Mouse (Mus musculus): Measurements from ENCODE around the gene Ednrb. TPM values are rescaled to one million over a fixed set of nuclear protein-coding genes. Genes with fewer than 3 reads are reported as not detected.

Gene Ednrb
- polyA plus RNA-seq, 1 experiment: not detected

GRCm38 (mm10) chr14:103850071-103850845, 6.1 kb upstream of the Ednrb start:
- Histone ChIP-seq H3K4me3 (ENCODE audit: insufficient read depth, low read depth, low read length) (no peak overlapping the region), H3K27ac (ENCODE audit: insufficient read depth, low read depth, low read length) (no peak overlapping the region), H3K4me1 (ENCODE audit: control insufficient read depth, insufficient read depth, low read length) (no peaks in the 10 kb centered on the region)
- TF ChIP-seq POLR2A (IDR thresholded peaks at IDR 0.05; ENCODE audit: insufficient read depth, low read depth, low read length) (no peak), CTCF (IDR thresholded peaks at IDR 0.05; ENCODE audit: insufficient read depth, low read depth, low read length) (no peak)
- 62% methylated on average over 7 of the region's 7 CpGs for WGBS

GRCm38 (mm10) chr14:103845716-103846115, 1.5 kb upstream of the Ednrb start:
- TF ChIP-seq CTCF (IDR thresholded peaks at IDR 0.05; ENCODE audit: insufficient read depth, low read depth, low read length) (no peak), POLR2A (IDR thresholded peaks at IDR 0.05; ENCODE audit: insufficient read depth, low read depth, low read length) (no peak)
- peaks cover 12% of the 10 kb centered on the region for H3K4me1 ChIP-seq (ENCODE audit: control insufficient read depth, insufficient read depth, low read length)
- WGBS: 100% methylated on average over 2 of the region's 2 CpGs
- H3K4me3 ChIP-seq (ENCODE audit: insufficient read depth, low read depth, low read length): no peak overlapping the region
- H3K27ac ChIP-seq (ENCODE audit: insufficient read depth, low read depth, low read length): no peak overlapping the region

- no peak overlapping the region for H3K4me3 ChIP-seq (ENCODE audit: insufficient read depth, low read depth, low read length)
- TF ChIP-seq CTCF (IDR thresholded peaks at IDR 0.05; ENCODE audit: insufficient read depth, low read depth, low read length) (no peak), POLR2A (IDR thresholded peaks at IDR 0.05; ENCODE audit: insufficient read depth, low read depth, low read length) (no peak)
- WGBS: 89% methylated on average over 7 of the region's 7 CpGs
- H3K27ac ChIP-seq (ENCODE audit: insufficient read depth, low read depth, low read length): no peak overlapping the region
- peaks cover 12% of the 10 kb centered on the region for H3K4me1 ChIP-seq (ENCODE audit: control insufficient read depth, insufficient read depth, low read length)
These were observed 742 bp upstream of the Ednrb start for GRCm38 (mm10) chr14:103844944-103845343.

GRCm38 (mm10) chr14:103843371-103844001, 716 bp downstream of the Ednrb start:
- Histone ChIP-seq H3K27ac (ENCODE audit: insufficient read depth, low read depth, low read length) (no peak overlapping the region), H3K4me3 (ENCODE audit: insufficient read depth, low read depth, low read length) (peak overlapping the region; percentile 33), H3K4me1 (ENCODE audit: control insufficient read depth, insufficient read depth, low read length) (peaks cover 12% of the 10 kb centered on the region)
- WGBS: under 1% methylated on average over 30 of the region's 30 CpGs
- TF ChIP-seq POLR2A (IDR thresholded peaks at IDR 0.05; ENCODE audit: insufficient read depth, low read depth, low read length): 0 out of 2 replicates have a peak, but pooled peaks have one; percentile 21
- no peak for TF ChIP-seq CTCF (IDR thresholded peaks at IDR 0.05; ENCODE audit: insufficient read depth, low read depth, low read length)

GRCm38 (mm10) chr14:103842896-103843295, 1.3 kb downstream of the Ednrb start:
- TF ChIP-seq POLR2A (IDR thresholded peaks at IDR 0.05; ENCODE audit: insufficient read depth, low read depth, low read length) (no peak), CTCF (IDR thresholded peaks at IDR 0.05; ENCODE audit: insufficient read depth, low read depth, low read length) (no peak)
- no peak overlapping the region for H3K27ac ChIP-seq (ENCODE audit: insufficient read depth, low read depth, low read length)
- peak overlapping the region; percentile 33 for H3K4me3 ChIP-seq (ENCODE audit: insufficient read depth, low read depth, low read length)
- peaks cover 12% of the 10 kb centered on the region for H3K4me1 ChIP-seq (ENCODE audit: control insufficient read depth, insufficient read depth, low read length)
- WGBS: 4% methylated on average over 16 of the region's 16 CpGs

GRCm38 (mm10) chr14:103840436-103840835, 3.8 kb downstream of the Ednrb start:
- Histone ChIP-seq H3K27ac (ENCODE audit: insufficient read depth, low read depth, low read length) (no peak overlapping the region), H3K4me3 (ENCODE audit: insufficient read depth, low read depth, low read length) (no peak overlapping the region), H3K4me1 (ENCODE audit: control insufficient read depth, insufficient read depth, low read length) (peaks cover 12% of the 10 kb centered on the region)
- TF ChIP-seq CTCF (IDR thresholded peaks at IDR 0.05; ENCODE audit: insufficient read depth, low read depth, low read length): no peak
- TF ChIP-seq POLR2A (IDR thresholded peaks at IDR 0.05; ENCODE audit: insufficient read depth, low read depth, low read length): no peak
- WGBS: 65% methylated on average over 2 of the region's 2 CpGs

GRCm38 (mm10) chr14:103838887-103839286, 5.3 kb downstream of the Ednrb start:
- Histone ChIP-seq H3K4me1 (ENCODE audit: control insufficient read depth, insufficient read depth, low read length) (peaks cover 8% of the 10 kb centered on the region), H3K4me3 (ENCODE audit: insufficient read depth, low read depth, low read length) (no peak overlapping the region), H3K27ac (ENCODE audit: insufficient read depth, low read depth, low read length) (no peak overlapping the region)
- TF ChIP-seq CTCF (IDR thresholded peaks at IDR 0.05; ENCODE audit: insufficient read depth, low read depth, low read length) (no peak), POLR2A (IDR thresholded peaks at IDR 0.05; ENCODE audit: insufficient read depth, low read depth, low read length) (no peak)
- WGBS: 88% methylated on average over 5 of the region's 5 CpGs

GRCm38 (mm10) chr14:103834589-103834988, 9.6 kb downstream of the Ednrb start:
- H3K27ac ChIP-seq (ENCODE audit: insufficient read depth, low read depth, low read length): no peak overlapping the region
- no peak overlapping the region for H3K4me3 ChIP-seq (ENCODE audit: insufficient read depth, low read depth, low read length)
- TF ChIP-seq POLR2A (IDR thresholded peaks at IDR 0.05; ENCODE audit: insufficient read depth, low read depth, low read length): no peak
- no peak for TF ChIP-seq CTCF (IDR thresholded peaks at IDR 0.05; ENCODE audit: insufficient read depth, low read depth, low read length)
- 55% methylated on average over 7 of the region's 7 CpGs for WGBS
- H3K4me1 ChIP-seq (ENCODE audit: control insufficient read depth, insufficient read depth, low read length): no peaks in the 10 kb centered on the region

- no peaks in the 10 kb centered on the region for H3K4me1 ChIP-seq (ENCODE audit: control insufficient read depth, insufficient read depth, low read length)
- WGBS: 51% methylated on average over 3 of the region's 3 CpGs
- no peak overlapping the region for H3K4me3 ChIP-seq (ENCODE audit: insufficient read depth, low read depth, low read length)
- H3K27ac ChIP-seq (ENCODE audit: insufficient read depth, low read depth, low read length): no peak overlapping the region
- TF ChIP-seq CTCF (IDR thresholded peaks at IDR 0.05; ENCODE audit: insufficient read depth, low read depth, low read length) (no peak), POLR2A (IDR thresholded peaks at IDR 0.05; ENCODE audit: insufficient read depth, low read depth, low read length) (no peak)
These were observed 10.1 kb downstream of the Ednrb start for GRCm38 (mm10) chr14:103834147-103834546.
